Mouse (Mus musculus) CD4-positive helper T cell, adult 2 months (primary cell): ENCODE measurements around the gene Ptprn.

Experiments
- DNase-seq: peaks from one replicate; pipeline ENCODE4 v3.0.0-alpha.2; 2012; ENCODE audit warnings: low read depth, missing footprints, low spot score

The Ptprn gene

DNA sequence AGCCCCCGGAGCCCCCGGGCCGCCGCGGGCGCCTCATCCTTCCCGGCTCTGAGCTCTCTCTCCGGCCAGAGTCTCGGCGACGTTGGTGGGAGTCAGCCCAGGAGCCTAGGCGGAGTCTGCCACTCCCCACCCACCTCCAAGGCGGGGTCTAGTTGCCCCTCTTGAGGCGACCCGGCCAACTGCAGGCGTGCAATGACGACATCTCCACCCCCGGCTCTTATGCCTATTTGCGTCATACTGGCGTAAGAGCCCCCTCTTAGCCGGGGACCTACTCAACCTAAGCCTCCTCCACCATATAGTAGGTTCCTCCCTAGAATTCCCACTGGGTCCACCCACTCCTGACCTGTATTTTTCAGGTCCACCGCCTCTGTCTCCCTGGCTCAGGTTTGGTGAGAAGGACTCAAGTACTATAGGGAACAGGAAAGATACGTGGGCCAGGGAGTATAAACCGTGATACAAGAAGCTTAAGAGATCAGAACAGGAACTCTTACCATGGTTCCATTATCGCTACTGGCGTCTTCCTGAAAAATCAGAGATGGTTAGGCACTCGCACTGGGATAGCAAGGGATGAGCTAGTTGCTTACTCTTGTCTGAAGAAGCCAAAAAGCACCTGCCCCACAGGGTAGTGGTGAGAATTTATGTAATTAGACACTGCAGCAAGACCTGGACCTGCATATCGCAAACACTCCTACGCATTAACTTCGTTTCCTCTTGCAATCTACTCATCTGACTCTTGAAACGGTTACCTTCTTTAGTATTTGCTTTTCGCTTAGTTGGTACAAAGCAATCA is at the start of gene Ptprn:
Gene Ptprn, minus strand, starts transcription at position 412 of the 790 bp plus-strand sequence.
- DNase-seq: no peak

GRCm38 (mm10) chr1:75311694-75312093 is 47.4 kb upstream of the Ptprn start:
- DNase-seq: no peak

DNA sequence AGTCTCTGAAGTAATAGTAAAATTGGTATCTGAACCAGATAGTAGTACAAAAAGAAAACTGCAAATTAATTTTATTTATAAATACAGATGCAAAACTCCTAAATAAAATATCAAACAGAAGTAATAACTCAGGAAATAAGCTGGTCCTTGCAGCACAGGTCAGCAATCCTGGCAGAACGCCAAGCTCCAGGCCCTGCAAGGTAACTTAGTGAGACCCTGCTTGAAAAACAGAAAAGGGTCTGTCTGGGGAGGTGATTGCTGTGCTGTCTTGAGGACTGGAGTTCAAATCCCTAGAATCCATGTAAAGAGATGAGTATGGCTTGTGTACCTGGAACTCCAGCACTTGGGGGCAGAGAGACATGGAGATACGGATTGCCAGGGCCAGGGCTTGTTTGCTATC is 40.4 kb upstream of the Ptprn start:
- no peak for DNase-seq

DNA sequence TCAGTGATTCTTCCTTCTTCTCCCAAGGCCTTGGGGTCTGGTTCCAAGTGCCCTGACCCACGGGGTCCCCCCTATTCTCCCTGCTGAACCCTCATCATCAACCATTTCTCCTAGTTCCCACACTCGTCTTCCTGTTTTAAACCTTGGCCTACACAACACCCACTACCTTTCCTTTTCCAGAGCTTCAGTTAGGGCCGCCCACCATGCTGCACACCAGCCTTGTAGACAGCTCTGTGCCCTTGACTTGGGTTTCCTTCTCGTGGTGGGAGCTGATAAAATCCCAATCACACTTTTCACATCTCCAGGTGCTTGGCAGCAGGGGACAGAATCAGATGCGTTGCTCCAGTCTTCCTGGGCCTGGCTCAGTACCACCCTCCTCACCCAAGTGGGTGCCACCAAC is 30.0 kb upstream of the Ptprn start:
- no peak for DNase-seq

DNA sequence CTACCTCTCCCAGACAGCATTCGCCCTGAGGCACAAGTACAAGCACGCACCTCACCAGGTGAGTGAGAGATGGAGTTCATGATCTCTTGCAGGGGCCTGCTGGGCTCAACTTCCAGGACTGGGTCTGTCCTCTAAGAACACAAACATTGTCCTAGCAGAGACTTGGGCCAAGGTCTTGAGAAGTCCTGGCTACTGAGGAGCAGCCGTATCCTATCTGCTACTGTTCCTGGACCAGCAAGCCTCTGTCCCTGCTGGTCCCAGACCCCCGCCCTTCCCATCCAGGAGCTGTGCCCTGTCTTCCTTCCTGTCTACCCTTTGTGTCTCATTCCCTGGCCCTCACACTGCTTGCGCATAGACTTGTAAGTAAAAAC is 29.0 kb upstream of the Ptprn start:
- DNase-seq: no peak

- no peak for DNase-seq
Measured at GRCm38 (mm10) chr1:75292476-75293330, 28.4 kb upstream of the Ptprn start.

DNA sequence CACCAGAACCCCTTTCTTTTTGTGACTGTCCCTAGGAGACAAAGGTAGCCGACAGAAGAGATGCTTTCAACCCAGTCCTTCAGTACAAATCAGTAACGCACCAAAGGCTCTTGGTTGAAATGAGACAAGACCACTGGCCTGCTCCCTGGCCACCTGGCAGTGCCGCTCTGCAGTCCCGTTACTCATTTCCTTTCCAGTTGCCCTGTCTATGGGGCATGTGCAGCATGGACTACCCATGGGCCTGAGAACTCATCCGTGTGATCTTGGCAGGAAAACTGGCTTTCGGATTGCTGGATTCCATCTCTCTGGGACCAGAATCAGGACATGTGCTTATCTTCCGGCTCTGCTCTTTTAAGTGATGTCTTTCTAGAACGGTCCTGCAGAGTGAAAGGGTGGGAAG is 27.0 kb upstream of the Ptprn start:
- no peak for DNase-seq

DNA sequence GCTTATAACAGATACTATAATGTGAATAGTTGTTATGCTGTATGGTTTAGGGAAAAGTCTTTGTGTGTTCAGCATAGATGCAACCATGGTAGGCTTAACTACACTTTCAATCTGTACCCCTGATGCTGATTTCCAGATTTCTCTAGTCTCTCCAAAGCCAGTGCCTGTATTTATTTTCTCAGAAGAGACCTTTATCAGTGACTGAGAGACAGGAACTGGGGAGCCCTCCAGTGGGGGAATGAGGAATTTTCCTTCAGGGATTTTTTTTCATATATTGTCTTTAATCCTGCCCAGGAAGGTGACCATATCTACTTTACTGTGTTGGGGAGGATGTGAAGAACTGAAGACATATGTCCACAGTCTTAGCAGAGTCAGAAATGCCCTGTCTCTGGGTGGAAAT is 26.3 kb upstream of the Ptprn start:
- no peak for DNase-seq

DNA sequence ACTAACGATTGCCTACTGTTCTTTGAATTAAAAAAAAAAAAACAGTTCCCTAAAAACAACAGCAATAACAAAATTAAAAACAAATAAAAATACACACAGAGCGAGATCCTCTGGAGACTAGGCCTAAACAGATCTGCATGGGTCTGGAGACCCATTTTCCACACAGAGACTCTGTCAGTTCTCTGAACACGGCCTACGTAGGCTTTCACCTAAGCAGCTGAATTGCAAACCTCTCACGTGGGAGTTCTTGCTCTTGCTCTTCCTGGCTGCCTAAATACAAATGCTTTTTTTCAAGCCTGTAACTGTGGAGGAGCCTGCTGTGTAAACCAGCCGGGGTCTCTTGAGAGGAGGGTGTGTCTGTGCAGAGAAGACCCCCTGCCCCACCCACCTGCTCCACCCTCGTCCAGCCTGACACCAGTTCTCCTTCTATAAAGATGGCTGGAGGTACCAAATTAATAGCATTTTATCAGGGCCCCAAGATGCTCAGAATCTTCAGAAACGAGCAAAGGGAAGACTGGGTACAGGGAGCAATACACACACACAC is 25.7 kb upstream of the Ptprn start:
- DNase-seq: no peak

- no peak for DNase-seq
Measured at GRCm38 (mm10) chr1:75289376-75289775, 25.1 kb upstream of the Ptprn start.

GRCm38 (mm10) chr1:75284911-75285310 is 20.6 kb upstream of the Ptprn start:
- DNase-seq: no peak

GRCm38 (mm10) chr1:75283017-75283416 is 18.7 kb upstream of the Ptprn start:
- no peak for DNase-seq

DNA sequence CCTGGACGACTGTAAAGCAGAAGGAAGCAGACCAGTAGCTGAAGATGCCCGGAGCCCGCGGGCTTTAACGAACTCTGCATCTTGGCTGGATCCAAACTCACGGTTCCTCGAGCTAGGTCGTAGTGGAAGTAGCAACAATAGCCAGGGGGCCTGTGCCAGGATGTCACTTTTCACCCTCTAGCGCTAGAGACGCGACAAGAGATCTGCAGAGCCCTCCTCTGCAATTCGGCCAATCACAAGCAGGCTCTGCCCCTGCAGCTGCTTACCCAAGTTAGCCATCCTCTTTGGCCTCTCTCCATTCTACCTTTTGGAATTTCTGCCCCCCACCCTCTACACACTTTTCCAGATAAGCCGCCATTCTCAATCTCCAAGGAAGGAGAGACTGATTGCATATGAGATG is 13.9 kb upstream of the Ptprn start, which contains the start of gene Resp18:
Gene Resp18, minus strand, starts transcription at position 188 of the 400 bp plus-strand sequence.
- DNase-seq: no peak

DNA sequence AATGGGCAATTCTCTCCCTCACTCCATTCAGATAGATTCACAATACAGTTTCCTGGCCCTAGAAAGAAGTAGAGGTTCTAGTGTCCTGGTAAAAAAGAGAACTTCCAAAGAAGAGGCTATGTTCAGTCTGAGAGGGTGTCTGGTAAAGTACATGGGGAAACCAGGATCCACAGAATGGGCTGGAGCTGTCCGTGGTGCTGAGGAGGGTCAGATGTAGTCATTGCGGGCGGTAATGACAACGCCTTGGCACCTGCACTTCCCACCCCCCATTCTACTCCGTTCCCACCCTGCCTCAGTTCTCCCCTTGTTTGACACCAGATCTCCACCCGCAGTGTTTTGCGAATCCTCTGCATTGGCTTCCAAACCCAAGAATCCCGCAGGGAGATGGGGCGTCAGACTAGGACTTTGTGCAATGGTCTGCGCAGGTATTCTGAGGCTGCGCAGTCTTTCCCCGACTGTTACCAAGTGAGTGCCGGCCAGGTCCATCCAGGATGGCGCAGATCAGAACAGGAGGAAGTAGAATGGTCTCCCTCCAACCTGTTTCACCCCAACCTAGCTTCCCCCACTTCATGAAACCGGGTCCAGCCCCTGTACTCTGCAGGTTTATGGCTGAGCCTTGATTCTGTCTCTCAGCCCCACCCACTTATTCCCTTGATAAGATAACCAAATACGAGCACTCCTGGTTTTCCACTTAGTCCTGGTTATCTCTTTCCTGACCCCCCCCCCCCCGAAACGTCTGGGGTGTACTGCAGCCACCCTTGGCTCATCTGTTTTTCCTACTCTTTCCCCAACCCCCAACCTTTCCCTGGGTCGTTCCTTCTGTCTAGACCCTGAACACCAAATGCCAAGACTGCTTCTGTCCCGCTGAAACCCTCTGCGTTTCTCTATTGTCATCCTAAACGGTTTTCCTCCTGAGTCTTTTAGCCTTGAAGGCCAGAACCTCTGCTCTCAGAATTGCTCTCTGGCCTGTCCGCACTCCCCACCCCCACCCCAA is 13.2 kb upstream of the Ptprn start:
- DNase-seq: no peak

- peak; percentile 41 for DNase-seq
Measured at GRCm38 (mm10) chr1:75262969-75263951, 1.0 kb downstream of the Ptprn start.

DNA sequence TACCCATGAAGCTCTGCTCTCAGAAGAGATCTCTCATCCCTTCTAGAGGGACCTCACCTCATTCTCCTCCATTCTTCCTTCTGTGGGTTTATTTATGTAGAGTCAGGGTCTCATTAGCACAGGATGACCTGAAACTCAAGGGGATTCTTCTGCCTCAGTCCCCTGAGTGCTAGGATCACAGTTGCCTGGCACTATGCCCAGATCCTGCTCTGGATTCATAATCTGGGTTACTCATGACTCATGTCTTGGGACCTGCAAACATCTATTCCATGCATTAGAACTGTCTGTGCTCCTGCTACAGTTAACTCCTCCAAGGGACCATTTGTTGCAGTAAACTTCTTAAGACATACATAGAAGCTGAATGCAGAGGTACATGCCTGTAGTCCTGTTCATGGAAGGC is 3.0 kb downstream of the Ptprn start:
- DNase-seq: no peak

- DNase-seq: no peak
Measured at GRCm38 (mm10) chr1:75255516-75256046, 8.7 kb downstream of the Ptprn start.

DNA sequence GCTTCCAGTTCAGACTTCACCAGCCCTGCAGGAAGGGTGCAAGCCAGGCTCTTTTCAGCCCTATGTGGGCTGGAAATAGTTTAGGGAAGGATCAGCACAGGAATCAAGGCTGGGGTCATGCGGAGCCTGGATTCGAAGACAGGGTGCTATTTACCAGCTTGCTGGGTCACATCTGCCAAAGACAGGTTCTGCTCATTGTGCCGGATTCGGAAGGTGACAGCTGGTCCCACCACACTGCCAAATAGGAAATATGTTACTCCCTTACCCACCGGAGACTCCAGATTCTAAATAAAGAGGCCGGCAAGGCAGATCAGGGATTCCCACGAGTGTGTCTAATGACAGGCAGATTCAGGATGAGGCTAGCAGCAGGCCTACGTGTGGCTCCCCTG is 9.7 kb downstream of the Ptprn start:
- no peak for DNase-seq

- peak; percentile 81 for DNase-seq
Measured at GRCm38 (mm10) chr1:75253849-75254624, 10.3 kb downstream of the Ptprn start.
